8 mouse cellular contexts compared by ENCODE assay signal in genomic region chr8:123518667-123519066, GRCm38 (mm10). TPM values are rescaled to one million over a fixed set of nuclear protein-coding genes. Genes with fewer than 3 reads are reported as not detected.
DNase-seq lines count a peak whose midpoint lies in the region; ATAC-seq and TF ChIP-seq lines count a peak whose summit lies in the region.

Gene Gas8 (plus strand): TSS chr8:123518834.

- ATAC-seq in kidney, embryonic 15.5 days (replicated peaks; ENCODE audit: low FRiP score) = peak; percentile 95
- ATAC-seq in monocyte, adult 5-6 weeks (replicated peaks; ENCODE audit: insufficient number of reproducible peaks, low FRiP score, low TSS enrichment, poor library complexity, severe bottlenecking) = peak; percentile 71

- no peaks in the 10 kb centered on the region for H3K9me3 ChIP-seq in heart, embryonic 10.5 days
- H3K9me3 ChIP-seq in kidney, embryonic 15.5 days (replicated peaks) = no peaks in the 10 kb centered on the region

- WGBS in heart, embryonic 10.5 days = under 1% methylated on average over 20 of the region's 20 CpGs
- WGBS in kidney, embryonic 15.5 days = 0% methylated on average over 20 of the region's 20 CpGs

- DNase-seq in A20 (ENCODE audit: low read depth, low spot score) (peak; percentile 90), liver (peak; percentile 86)
- DNase-seq in heart, embryonic 10.5 days (ENCODE audit: low spot score) = peak; percentile 97
- peak; percentile 75 to 84 for DNase-seq in spleen, postnatal 4 days (ENCODE audit: low spot score in 2 of 2)

- H3K36me3 ChIP-seq in heart, embryonic 10.5 days = peaks cover 33% of the 10 kb centered on the region
- H3K36me3 ChIP-seq in kidney, embryonic 15.5 days = peaks cover 32% of the 10 kb centered on the region

- no peak for TF ChIP-seq CTCF in bone marrow macrophage, adult 2 months (IDR thresholded peaks at IDR 0.05; ENCODE audit: low read depth, low read length)
- no peak for TF ChIP-seq CTCF in embryonic fibroblast, embryonic 13.5 days (IDR thresholded peaks at IDR 0.05; ENCODE audit: borderline replicate concordance, insufficient read depth, low read length)

- peak within 1 kb of the TSS; percentile 94 for H3K4me3 ChIP-seq in bone marrow macrophage, adult 2 months (ENCODE audit: insufficient read depth, low read length)
- peak within 1 kb of the TSS; percentile 83 for H3K4me3 ChIP-seq in embryonic fibroblast, embryonic 13.5 days (ENCODE audit: insufficient read depth, low read length)
- H3K4me3 ChIP-seq in heart, embryonic 10.5 days = peak within 1 kb of the TSS; percentile 76
- H3K4me3 ChIP-seq in kidney, embryonic 15.5 days (replicated peaks) = peak within 1 kb of the TSS; percentile 87

- peaks cover 36% of the 10 kb centered on the region for H3K27me3 ChIP-seq in heart, embryonic 10.5 days (ENCODE audit: insufficient read depth, poor library complexity, severe bottlenecking)
- peaks cover 36% of the 10 kb centered on the region for H3K27me3 ChIP-seq in kidney, embryonic 15.5 days

- peak within 1 kb of the TSS; percentile 75 for H3K9ac ChIP-seq in kidney, embryonic 15.5 days

- TF ChIP-seq POLR2A in bone marrow macrophage, adult 2 months (IDR thresholded peaks at IDR 0.05; ENCODE audit: borderline replicate concordance, low read depth, low read length) = no peak
- peak; percentile 88 for TF ChIP-seq POLR2A in embryonic fibroblast, embryonic 13.5 days (IDR thresholded peaks at IDR 0.05; ENCODE audit: low read depth, low read length)

- H3K4me2 ChIP-seq in kidney, embryonic 15.5 days = peak within 1 kb of the TSS; percentile 84

- H3K27ac ChIP-seq in bone marrow macrophage, adult 2 months (ENCODE audit: insufficient read depth, low read depth, low read length) = no peak within 1 kb of the TSS
- H3K27ac ChIP-seq in embryonic fibroblast, embryonic 13.5 days (ENCODE audit: insufficient read depth, low read length) = no peak within 1 kb of the TSS
- peak within 1 kb of the TSS; percentile 68; the same call in 1 of the 2 replicates for H3K27ac ChIP-seq in heart, embryonic 10.5 days
- 0 out of 2 replicates have a peak within 1 kb of the TSS, but pooled peaks have one; percentile 34 for H3K27ac ChIP-seq in kidney, embryonic 15.5 days

- peaks cover 5% of the 10 kb centered on the region for H3K4me1 ChIP-seq in bone marrow macrophage, adult 2 months (ENCODE audit: control insufficient read depth, insufficient read depth, low read length)
- H3K4me1 ChIP-seq in embryonic fibroblast, embryonic 13.5 days (ENCODE audit: control insufficient read depth, insufficient read depth, low read length) = no peaks in the 10 kb centered on the region
- peaks cover 34% of the 10 kb centered on the region for H3K4me1 ChIP-seq in heart, embryonic 10.5 days
- H3K4me1 ChIP-seq in kidney, embryonic 15.5 days = peaks cover 30% of the 10 kb centered on the region

RNA-seq across cellular contexts. Expression of gene Gas8, which starts in this region (rescaled TPM):
- 16.3 and 17.4 TPM in 2 replicates for polyA plus RNA-seq in bone marrow macrophage, adult 2 months (2012; ENCODE audit: insufficient read depth, insufficient read length, missing spikeins)
- 21.7 and 22.2 TPM in 2 replicates for polyA plus RNA-seq in embryonic fibroblast, embryonic 13.5 days (2011; ENCODE audit: insufficient read length, low read depth, missing spikeins)
- polyA plus RNA-seq in heart, embryonic 10.5 days (2016; fragmentation: Nextera tagmentation; extraction: Ambion mirVana) = 17.9 and 27.4 TPM in 2 replicates
- 34.4 and 35.8 TPM in 2 replicates for polyA plus RNA-seq in kidney, embryonic 15.5 days (2015; fragmentation: Nextera tagmentation; extraction: Ambion mirVana)
- 4.2 to 6.7 TPM (median 5.1 TPM) in 3 replicates for total RNA-seq in monocyte, adult 5-6 weeks (2017)

Comparison
In these comparisons a context has a peak if more than half of its experiments do, and no peak if none do; other contexts are left out.
1. H3K27ac ChIP-seq: peak in heart, embryonic 10.5 days (single experiment) and kidney, embryonic 15.5 days (single experiment); none in bone marrow macrophage, adult 2 months (single experiment) and embryonic fibroblast, embryonic 13.5 days (single experiment).
2. Peak in every context shown above with its lines, with median percentiles within 50 percentile points of each other: DNase-seq and H3K4me3 ChIP-seq.